Mouse (Mus musculus) cerebellum, adult 8-10 months (tissue): ENCODE data around the gene Lypd8.

ENCODE experiments used
- DNase-seq: peaks from one replicate; pipeline ENCODE4 v3.0.0; 2022

Gene Lypd8

DNA sequence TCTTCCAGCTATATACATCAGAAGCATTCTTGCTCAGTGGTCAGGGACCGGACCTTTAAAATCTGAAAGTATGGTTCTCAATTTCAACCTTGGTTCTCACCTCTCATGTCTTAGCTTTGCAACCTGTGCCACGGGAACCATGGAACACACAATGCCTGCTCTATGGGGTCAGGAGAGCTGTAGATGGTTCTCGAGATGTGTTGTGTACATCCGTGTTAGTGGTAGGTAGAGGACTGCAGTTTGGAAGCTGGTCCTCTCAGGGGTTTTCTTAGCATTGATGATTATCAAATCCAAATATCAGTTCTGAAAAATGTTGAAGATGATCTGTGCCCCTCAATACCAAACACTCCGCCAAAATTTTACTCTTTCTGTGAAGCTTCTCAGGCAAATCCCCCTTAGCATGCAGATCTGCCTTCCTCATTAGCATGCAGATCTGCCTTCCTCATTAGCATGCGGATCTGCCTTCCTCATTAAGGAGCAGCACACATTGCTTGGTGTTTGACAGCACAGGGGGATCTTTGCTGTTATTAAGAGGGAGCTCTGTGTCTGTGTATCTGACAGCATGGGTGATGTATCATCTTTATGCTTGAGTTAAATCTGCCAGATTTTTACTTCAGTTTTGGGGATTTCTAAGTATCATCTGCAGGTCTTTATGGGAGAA, 21.3 kb downstream of the Lypd8 start:
- DNase-seq: no peak

DNA sequence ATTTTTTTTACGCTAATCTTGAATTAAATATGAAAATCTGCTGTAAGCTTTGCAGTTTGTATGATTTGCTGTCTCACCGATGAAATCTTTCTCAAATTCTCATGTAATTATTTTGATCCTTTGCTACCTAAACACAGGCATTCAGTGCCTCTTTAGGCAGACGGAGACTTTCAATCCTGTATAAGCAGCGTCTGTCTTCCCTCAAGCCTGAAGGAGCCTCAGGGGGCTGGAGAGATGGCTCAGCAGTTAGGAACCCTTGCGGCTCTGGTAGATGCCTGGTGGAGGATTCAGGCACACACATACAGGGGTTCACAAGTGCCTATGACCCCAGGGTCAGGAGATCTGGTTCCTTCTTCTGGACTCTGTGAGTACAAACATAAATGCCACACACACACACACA, 21.8 kb downstream of the Lypd8 start:
- no peak for DNase-seq

DNA sequence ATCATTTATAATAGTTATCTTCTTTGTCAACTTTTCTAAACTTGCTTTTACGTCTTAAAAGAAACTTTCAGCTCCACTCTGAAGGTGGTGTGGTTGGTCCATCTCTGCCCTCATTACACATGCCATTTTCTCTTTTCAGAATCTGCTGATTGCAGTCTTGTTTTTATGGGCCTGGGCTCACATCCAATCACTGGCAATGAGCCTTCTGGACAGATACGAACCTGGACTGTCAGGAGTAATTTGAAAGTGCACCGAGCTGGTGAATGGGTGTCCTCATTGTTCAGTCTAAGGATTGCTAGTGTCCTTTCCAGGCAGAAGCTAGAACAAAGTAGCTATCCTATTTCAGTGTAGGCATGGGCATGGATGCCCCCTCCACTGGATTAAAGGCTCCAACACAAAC, 29.2 kb downstream of the Lypd8 start:
- DNase-seq: no peak

DNA sequence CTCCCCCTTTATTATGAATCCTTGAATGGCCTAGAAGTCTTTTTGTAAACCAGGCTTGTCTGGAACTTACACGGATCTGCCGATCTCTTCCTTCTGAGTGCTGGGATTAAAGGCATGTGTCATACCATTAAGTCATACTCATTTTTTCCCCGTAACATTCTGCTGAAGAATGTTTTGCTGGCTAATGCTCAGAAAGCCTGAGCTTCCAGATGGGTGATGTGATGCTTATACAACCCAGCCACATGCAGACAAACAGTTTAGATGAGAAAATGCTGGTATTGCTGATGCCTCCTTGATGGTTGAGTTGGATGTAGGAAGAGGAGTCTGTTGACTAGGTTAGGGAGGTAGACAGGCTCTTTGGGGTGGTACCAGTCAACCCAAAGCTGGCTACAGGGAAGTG, 39.5 kb downstream of the Lypd8 start:
- no peak for DNase-seq

GRCm38 (mm10) chr11:58420815-58421214, 42.0 kb downstream of the Lypd8 start, which contains the start of gene 1810065E05Rik:
Gene 1810065E05Rik, plus strand, starts transcription at chr11:58421111.
- no peak for DNase-seq

- no peak for DNase-seq
These were observed 53.4 kb downstream of the Lypd8 start, which contains the start of gene Gm12253 for GRCm38 (mm10) chr11:58432259-58432658. Gene Gm12253, plus strand, starts transcription at chr11:58432559.

- no peak for DNase-seq
These were observed 59.0 kb downstream of the Lypd8 start for GRCm38 (mm10) chr11:58437866-58438265.
